9 mouse cellular contexts compared by ENCODE assay signal in the genomic region with DNA sequence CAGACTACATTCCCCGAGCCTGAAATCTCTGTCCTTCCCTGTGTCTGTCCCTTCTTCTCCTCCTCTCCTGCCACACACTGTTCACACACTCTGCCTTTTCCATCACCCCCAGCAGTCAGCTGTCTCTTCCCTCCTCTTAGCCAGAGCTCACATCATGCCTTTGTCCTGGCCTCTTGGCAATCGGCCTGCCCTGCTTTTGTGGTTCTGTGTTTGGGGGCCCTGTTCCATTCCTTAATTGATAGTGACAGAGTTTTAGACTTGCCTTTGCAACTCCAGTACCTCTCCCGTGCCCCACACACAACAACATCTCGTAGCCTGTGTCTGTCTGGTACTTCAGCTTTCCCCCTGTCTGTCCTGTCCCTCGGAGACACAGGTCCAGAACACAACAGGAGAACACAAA. TPM values are rescaled to one million over a fixed set of nuclear protein-coding genes. Genes with fewer than 3 reads are reported as not detected.
DNase-seq lines count a peak whose midpoint lies in the region; ATAC-seq and TF ChIP-seq lines count a peak whose summit lies in the region.
"Had no signal": no experiment of that assay in that cellular context is flagged by ENCODE, and none has a peak within 500 bp of the region (broad histone marks: within the 10 kb centered on the region; RNA-seq: fewer than 3 reads in every experiment).

No protein-coding gene starts in this region.

- no peak for TF ChIP-seq CTCF in hindbrain, postnatal 0 days (IDR thresholded peaks at IDR 0.05; ENCODE audit: low read depth)

- H3K4me1 ChIP-seq in embryonic facial prominence, embryonic 15.5 days = peaks cover 77% of the 10 kb centered on the region
- peaks cover 3% of the 10 kb centered on the region for H3K4me1 ChIP-seq in hindbrain, postnatal 0 days (ENCODE audit: insufficient read depth, low read length)
- peaks cover 21% of the 10 kb centered on the region for H3K4me1 ChIP-seq in neural tube, embryonic 14.5 days (ENCODE audit: control insufficient read depth, insufficient read depth, low read length)

- intact Hi-C loops in left cerebral cortex, postnatal 4 days (cut with DNase I) = no loop called here

- no peak overlapping the region for H3K4me3 ChIP-seq in embryonic facial prominence, embryonic 15.5 days (replicated peaks)
- H3K4me3 ChIP-seq in hindbrain, postnatal 0 days (ENCODE audit: low read length) = no peak overlapping the region
- no peak overlapping the region for H3K4me3 ChIP-seq in neural tube, embryonic 14.5 days (ENCODE audit: low read depth, low read length)

- DNase-seq in left cerebral cortex, postnatal 4 days = peak; percentile 43
- no peak for DNase-seq in left cerebral cortex, adult 18-20 months (ENCODE audit: low spot score in 2 of 2)
- peak; percentile 23 for DNase-seq in hindbrain, postnatal 0 days (ENCODE audit: low spot score)
- no peak for DNase-seq in frontal cortex, postnatal 14 days (ENCODE audit: low spot score in 2 of 2)
- DNase-seq in layer of hippocampus, adult 9-10 months (ENCODE audit: low spot score) = no peak
- DNase-seq in cerebellum, adult 8-10 months = no peak

- peak overlapping the region; percentile 70 for H3K4me2 ChIP-seq in embryonic facial prominence, embryonic 15.5 days (replicated peaks)
- no peak overlapping the region for H3K4me2 ChIP-seq in hindbrain, postnatal 0 days (ENCODE audit: low read depth, low read length)
- H3K4me2 ChIP-seq in neural tube, embryonic 14.5 days (ENCODE audit: low read depth, low read length) = no peak overlapping the region

- WGBS in embryonic facial prominence, embryonic 15.5 days = 38% methylated on average over 5 of the region's 5 CpGs
- WGBS in hindbrain, postnatal 0 days = 54% methylated on average over 5 of the region's 5 CpGs
- 54% methylated on average over 5 of the region's 5 CpGs for WGBS in neural tube, embryonic 14.5 days

- H3K36me3 ChIP-seq in embryonic facial prominence, embryonic 15.5 days = peaks cover 8% of the 10 kb centered on the region
- H3K36me3 ChIP-seq in hindbrain, postnatal 0 days (ENCODE audit: insufficient read depth, low read length) = no peaks in the 10 kb centered on the region
- H3K36me3 ChIP-seq in neural tube, embryonic 14.5 days (ENCODE audit: control insufficient read depth, insufficient read depth, low read length) = no peaks in the 10 kb centered on the region

- peak overlapping the region; percentile 95 for H3K27ac ChIP-seq in embryonic facial prominence, embryonic 15.5 days (replicated peaks)
- peak overlapping the region; percentile 27; the same call in 1 of the 2 replicates for H3K27ac ChIP-seq in hindbrain, postnatal 0 days
- H3K27ac ChIP-seq in neural tube, embryonic 14.5 days (ENCODE audit: low read depth, low read length) = peak overlapping the region; percentile 63

- no peak for ATAC-seq in embryonic facial prominence, embryonic 15.5 days (ENCODE audit: insufficient number of reproducible peaks, low FRiP score, low TSS enrichment, low read depth)
- no peak for ATAC-seq in hindbrain, postnatal 0 days
- ATAC-seq in neural tube, embryonic 14.5 days (ENCODE audit: low read depth) = no peak

- H3K9me3 ChIP-seq in embryonic facial prominence, embryonic 15.5 days (replicated peaks) = no peaks in the 10 kb centered on the region
- H3K9me3 ChIP-seq in hindbrain, postnatal 0 days (ENCODE audit: low read length) = no peaks in the 10 kb centered on the region
- no peaks in the 10 kb centered on the region for H3K9me3 ChIP-seq in neural tube, embryonic 14.5 days (ENCODE audit: control insufficient read depth, low read length)

- no peaks in the 10 kb centered on the region for H3K27me3 ChIP-seq in embryonic facial prominence, embryonic 15.5 days
- H3K27me3 ChIP-seq in hindbrain, postnatal 0 days (ENCODE audit: insufficient read depth, low read length) = no peaks in the 10 kb centered on the region
- H3K27me3 ChIP-seq in neural tube, embryonic 14.5 days (ENCODE audit: control insufficient read depth, insufficient read depth, low read length) = no peaks in the 10 kb centered on the region

- H3K9ac ChIP-seq in embryonic facial prominence, embryonic 15.5 days = no peak overlapping the region
- no peak overlapping the region for H3K9ac ChIP-seq in hindbrain, postnatal 0 days (replicated peaks; ENCODE audit: low read length)
- no peak overlapping the region for H3K9ac ChIP-seq in neural tube, embryonic 14.5 days (replicated peaks; ENCODE audit: low read depth, low read length)

RNA-seq across cellular contexts. Expression of gene Emilin1, which starts 1.0 kb away (rescaled TPM):
- 1 to 10 TPM; 7.0 to 7.9 TPM for total RNA-seq in left cerebral cortex, postnatal 4 days (2021)
- 1 to 10 TPM; 2.6 to 3.6 TPM for total RNA-seq in left cerebral cortex, adult 18-20 months (2021)
- 244 and 254 TPM in 2 replicates for polyA plus RNA-seq in embryonic facial prominence, embryonic 15.5 days (2015; fragmentation: Nextera tagmentation; extraction: Ambion mirVana)
- 8.1 and 9.3 TPM in 2 replicates for total RNA-seq in hindbrain, postnatal 0 days (2014; rRNA removed)
- polyA plus RNA-seq in hindbrain, postnatal 0 days (2015; fragmentation: Nextera tagmentation; extraction: Ambion mirVana) = 10.3 and 10.5 TPM in 2 replicates
- 3.5 and 22.9 TPM in 2 replicates for polyA plus RNA-seq in neural tube, embryonic 14.5 days (2014; fragmentation: Nextera tagmentation; extraction: Ambion mirVana)

RNA-seq across cellular contexts. Expression of gene Ost4, which starts 4.6 kb away (rescaled TPM):
- 100 to 1,000 TPM in 1 of 2 experiments, 10 to 100 TPM in 1; 95.0 to 112 TPM for total RNA-seq in left cerebral cortex, postnatal 4 days (2021)
- total RNA-seq in left cerebral cortex, adult 18-20 months (2021) = 100 to 1,000 TPM; 103 to 111 TPM
- polyA plus RNA-seq in embryonic facial prominence, embryonic 15.5 days (2015; fragmentation: Nextera tagmentation; extraction: Ambion mirVana) = 482 and 502 TPM in 2 replicates
- total RNA-seq in hindbrain, postnatal 0 days (2014; rRNA removed) = 109 and 179 TPM in 2 replicates
- 224 and 236 TPM in 2 replicates for polyA plus RNA-seq in hindbrain, postnatal 0 days (2015; fragmentation: Nextera tagmentation; extraction: Ambion mirVana)
- polyA plus RNA-seq in neural tube, embryonic 14.5 days (2014; fragmentation: Nextera tagmentation; extraction: Ambion mirVana) = 234 TPM in 2 replicates

RNA-seq across cellular contexts. Expression of gene Khk, which starts 9.1 kb away (rescaled TPM):
- 1 to 10 TPM; 4.7 to 4.8 TPM for total RNA-seq in left cerebral cortex, postnatal 4 days (2021)
- 10 to 100 TPM; 15.8 to 19.3 TPM for total RNA-seq in left cerebral cortex, adult 18-20 months (2021)
- 23.8 and 25.6 TPM in 2 replicates for polyA plus RNA-seq in embryonic facial prominence, embryonic 15.5 days (2015; fragmentation: Nextera tagmentation; extraction: Ambion mirVana)
- 3.0 and 14.6 TPM in 2 replicates for total RNA-seq in hindbrain, postnatal 0 days (2014; rRNA removed)
- polyA plus RNA-seq in hindbrain, postnatal 0 days (2015; fragmentation: Nextera tagmentation; extraction: Ambion mirVana) = 16.5 and 17.4 TPM in 2 replicates
- polyA plus RNA-seq in neural tube, embryonic 14.5 days (2014; fragmentation: Nextera tagmentation; extraction: Ambion mirVana) = 8.3 and 10.4 TPM in 2 replicates

RNA-seq across cellular contexts. Expression of gene Agbl5, which starts 23.7 kb away (rescaled TPM):
- 10 to 100 TPM; 48.4 to 52.2 TPM for total RNA-seq in left cerebral cortex, postnatal 4 days (2021)
- total RNA-seq in left cerebral cortex, adult 18-20 months (2021) = 10 to 100 TPM; 15.6 to 16.4 TPM
- 22.1 and 28.7 TPM in 2 replicates for polyA plus RNA-seq in embryonic facial prominence, embryonic 15.5 days (2015; fragmentation: Nextera tagmentation; extraction: Ambion mirVana)
- 58.7 and 61.8 TPM in 2 replicates for total RNA-seq in hindbrain, postnatal 0 days (2014; rRNA removed)
- polyA plus RNA-seq in hindbrain, postnatal 0 days (2015; fragmentation: Nextera tagmentation; extraction: Ambion mirVana) = 14.9 and 18.0 TPM in 2 replicates
- polyA plus RNA-seq in neural tube, embryonic 14.5 days (2014; fragmentation: Nextera tagmentation; extraction: Ambion mirVana) = 27.7 and 29.2 TPM in 2 replicates

RNA-seq across cellular contexts. Expression of gene Cgref1, which starts 33.2 kb away (rescaled TPM):
- total RNA-seq in left cerebral cortex, postnatal 4 days (2021) = 10 to 100 TPM; 53.9 TPM
- 10 to 100 TPM; 26.1 to 28.6 TPM for total RNA-seq in left cerebral cortex, adult 18-20 months (2021)
- polyA plus RNA-seq in embryonic facial prominence, embryonic 15.5 days (2015; fragmentation: Nextera tagmentation; extraction: Ambion mirVana) = 32.1 and 34.0 TPM in 2 replicates
- 114 and 153 TPM in 2 replicates for total RNA-seq in hindbrain, postnatal 0 days (2014; rRNA removed)
- polyA plus RNA-seq in hindbrain, postnatal 0 days (2015; fragmentation: Nextera tagmentation; extraction: Ambion mirVana) = 77.4 and 88.0 TPM in 2 replicates
- polyA plus RNA-seq in neural tube, embryonic 14.5 days (2014; fragmentation: Nextera tagmentation; extraction: Ambion mirVana) = 60.9 and 76.4 TPM in 2 replicates
- total RNA-seq: MEL had no signal

Comparison
In these comparisons a context has a peak if more than half of its experiments do, and no peak if none do; other contexts are left out.
1. DNase-seq: peak in left cerebral cortex, postnatal 4 days (single experiment) and hindbrain, postnatal 0 days (single experiment); none in left cerebral cortex, adult 18-20 months (0 of 2), frontal cortex, postnatal 14 days (0 of 2), layer of hippocampus, adult 9-10 months (single experiment) and cerebellum, adult 8-10 months (single experiment).
2. H3K27ac ChIP-seq: peak in every context shown above with its lines; median percentile 95 in embryonic facial prominence, embryonic 15.5 days; 63 in neural tube, embryonic 14.5 days; 27 in hindbrain, postnatal 0 days.